In the genomic region with DNA sequence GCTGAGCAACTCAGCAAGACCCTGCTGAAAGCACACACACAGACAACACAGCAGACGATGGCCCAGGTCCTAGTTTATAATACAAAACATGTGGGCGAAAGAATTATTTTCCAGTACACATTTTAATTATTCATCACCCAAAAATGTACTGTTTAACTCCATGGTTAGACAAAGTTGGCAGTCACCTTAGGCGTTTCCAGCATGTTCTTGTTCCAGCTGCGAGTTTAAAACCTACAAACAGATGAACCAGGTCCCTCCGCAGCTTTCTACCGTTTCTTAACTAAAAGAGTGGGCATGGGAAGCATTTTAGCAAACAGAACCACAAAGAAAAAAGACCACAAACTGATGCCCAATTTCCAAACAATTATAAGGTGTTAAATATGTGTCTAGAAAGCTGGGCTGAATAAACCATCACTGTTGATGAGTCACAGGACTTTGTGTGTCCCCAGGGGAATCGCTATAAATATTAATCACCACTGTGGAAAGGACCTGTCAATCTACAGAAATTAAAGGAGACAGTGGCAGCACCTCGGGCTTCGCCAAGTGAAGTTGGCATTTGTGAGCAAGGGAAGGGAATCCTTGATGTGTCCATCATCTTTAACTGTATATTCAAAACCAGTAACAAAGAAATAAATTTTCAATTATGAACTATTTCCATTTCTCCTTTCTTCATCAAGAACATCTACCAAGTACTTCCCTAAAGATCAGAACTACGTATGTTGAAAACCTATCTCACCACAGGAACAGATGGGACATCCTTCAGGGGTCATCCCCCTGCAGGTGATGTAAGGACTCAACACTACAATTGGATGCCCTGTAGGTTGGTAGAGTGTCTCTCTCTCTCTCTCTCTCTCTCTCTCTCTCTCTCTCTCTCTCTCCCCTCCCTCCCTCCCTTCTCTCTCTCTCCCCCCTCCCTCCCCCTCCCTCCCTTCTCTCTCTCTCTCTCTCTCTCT, we compare ENCODE assay signal across 18 mouse cellular contexts. TPM values are rescaled to one million over a fixed set of nuclear protein-coding genes. Genes with fewer than 3 reads are reported as not detected.
DNase-seq lines count a peak whose midpoint lies in the region; ATAC-seq and TF ChIP-seq lines count a peak whose summit lies in the region.
"Had no signal": no experiment of that assay in that cellular context is flagged by ENCODE, and none has a peak within 500 bp of the region (broad histone marks: within the 10 kb centered on the region; RNA-seq: fewer than 3 reads in every experiment).

No protein-coding gene starts in this region.

- DNase-seq in embryonic facial prominence, embryonic 14.5 days (ENCODE audit: low spot score), result peak; percentile 77
- no peak for DNase-seq in embryonic facial prominence, embryonic 10.5 days (ENCODE audit: low spot score)
- DNase-seq in limb, embryonic 14.5 days (ENCODE audit: low spot score), result peak; percentile 40
- DNase-seq in limb, embryonic 10.5 days (ENCODE audit: low spot score), result no peak
- peak; percentile 83 for DNase-seq in fibroblast of lung, adult 2 months (ENCODE audit: low read depth)
- DNase-seq in stomach, postnatal 0 days (ENCODE audit: low spot score), result no peak
- DNase-seq in cerebellum, adult 9-10 months, result no peak
- DNase-seq in T-cell, adult 2 months (ENCODE audit: low spot score), result no peak
- DNase-seq: adrenal gland, adult 8-10 months; cerebellum, adult 2 months; embryo, embryonic 11 days; gastrocnemius, postnatal 36 days; lung, postnatal 14 days; right cerebral cortex, postnatal 4 days; thymus, adult 2 months had no signal

- no peak for TF ChIP-seq POLR2A in limb, embryonic 14.5 days (IDR thresholded peaks at IDR 0.05; ENCODE audit: borderline replicate concordance, extremely low read depth, insufficient read depth, insufficient read length)

- no peak overlapping the region for H3K27ac ChIP-seq in embryonic facial prominence, embryonic 14.5 days (replicated peaks; ENCODE audit: low read depth, low read length)
- H3K27ac ChIP-seq in embryonic facial prominence, embryonic 10.5 days (replicated peaks), result no peak overlapping the region
- no peak overlapping the region for H3K27ac ChIP-seq in limb, embryonic 14.5 days (replicated peaks; ENCODE audit: low read depth, low read length)
- H3K27ac ChIP-seq in limb, embryonic 10.5 days, result no peak overlapping the region
- H3K27ac ChIP-seq in stomach, postnatal 0 days (replicated peaks), result 0 out of 2 replicates have a peak overlapping the region, but pooled peaks have one; percentile 13
- H3K27ac ChIP-seq: heart, embryonic 13.5 days; hindbrain, embryonic 15.5 days; liver, embryonic 15.5 days had no signal

- no peak for TF ChIP-seq CTCF in stomach, postnatal 0 days (IDR thresholded peaks at IDR 0.05; ENCODE audit: low read depth)

- no peak for ATAC-seq in embryonic facial prominence, embryonic 14.5 days (ENCODE audit: low read depth)
- no peak for ATAC-seq in limb, embryonic 14.5 days (ENCODE audit: low FRiP score, low read depth)
- ATAC-seq in stomach, postnatal 0 days (ENCODE audit: low FRiP score, low TSS enrichment), result no peak

- peaks cover 25% of the 10 kb centered on the region for H3K4me1 ChIP-seq in embryonic facial prominence, embryonic 14.5 days (ENCODE audit: control insufficient read depth, insufficient read depth, low read length)
- peaks cover 15% of the 10 kb centered on the region for H3K4me1 ChIP-seq in embryonic facial prominence, embryonic 10.5 days
- H3K4me1 ChIP-seq in limb, embryonic 14.5 days (ENCODE audit: control insufficient read depth, insufficient read depth, low read length), result peaks cover 14% of the 10 kb centered on the region
- peaks cover 16% of the 10 kb centered on the region for H3K4me1 ChIP-seq in limb, embryonic 10.5 days
- H3K4me1 ChIP-seq in stomach, postnatal 0 days (replicated peaks; ENCODE audit: control insufficient read depth, insufficient read depth), result peaks cover 13% of the 10 kb centered on the region
- H3K4me1 ChIP-seq: hindbrain, embryonic 15.5 days had no signal

- no peak overlapping the region for H3K4me2 ChIP-seq in embryonic facial prominence, embryonic 14.5 days (ENCODE audit: low read depth, low read length)
- no peak overlapping the region for H3K4me2 ChIP-seq in limb, embryonic 14.5 days (replicated peaks; ENCODE audit: low read depth, low read length, severe bottlenecking)
- H3K4me2 ChIP-seq in stomach, postnatal 0 days (replicated peaks; ENCODE audit: low read depth), result no peak overlapping the region
- H3K4me2 ChIP-seq: heart, embryonic 13.5 days; hindbrain, embryonic 15.5 days; liver, embryonic 15.5 days had no signal

- WGBS in embryonic facial prominence, embryonic 14.5 days, result 63% methylated on average over 10 of the region's 10 CpGs
- 90% methylated on average over 10 of the region's 10 CpGs for WGBS in embryonic facial prominence, embryonic 10.5 days
- WGBS in limb, embryonic 14.5 days, result 64% methylated on average over 10 of the region's 10 CpGs
- 92% methylated on average over 10 of the region's 10 CpGs for WGBS in limb, embryonic 10.5 days
- WGBS in stomach, postnatal 0 days, result 66% methylated on average over 10 of the region's 10 CpGs

- no peak for TF ChIP-seq EP300 in stomach, postnatal 0 days (optimal IDR thresholded peaks at IDR 0.05)

- H3K9ac ChIP-seq in embryonic facial prominence, embryonic 14.5 days (ENCODE audit: low read depth, low read length), result no peak overlapping the region
- no peak overlapping the region for H3K9ac ChIP-seq in limb, embryonic 14.5 days (ENCODE audit: low read depth, low read length, severe bottlenecking)
- H3K9ac ChIP-seq in stomach, postnatal 0 days (ENCODE audit: low read length), result no peak overlapping the region
- H3K9ac ChIP-seq: heart, embryonic 13.5 days; hindbrain, embryonic 15.5 days; liver, embryonic 15.5 days had no signal

- H3K9me3 ChIP-seq in embryonic facial prominence, embryonic 14.5 days (ENCODE audit: control insufficient read depth, low read length), result 0 out of 2 replicates have a peak, but pooled peaks cover 3% of the 10 kb centered on the region
- H3K9me3 ChIP-seq in embryonic facial prominence, embryonic 10.5 days, result no peaks in the 10 kb centered on the region
- no peaks in the 10 kb centered on the region for H3K9me3 ChIP-seq in limb, embryonic 14.5 days (ENCODE audit: control insufficient read depth, low read length)
- no peaks in the 10 kb centered on the region for H3K9me3 ChIP-seq in limb, embryonic 10.5 days (replicated peaks)
- H3K9me3 ChIP-seq in stomach, postnatal 0 days (ENCODE audit: control insufficient read depth, low read length), result no peaks in the 10 kb centered on the region
- H3K9me3 ChIP-seq: heart, embryonic 13.5 days; hindbrain, embryonic 15.5 days; liver, embryonic 15.5 days had no signal

- no peaks in the 10 kb centered on the region for H3K27me3 ChIP-seq in embryonic facial prominence, embryonic 14.5 days (replicated peaks; ENCODE audit: control insufficient read depth, insufficient read depth, low read length)
- H3K27me3 ChIP-seq in embryonic facial prominence, embryonic 10.5 days (replicated peaks; ENCODE audit: low read depth, poor library complexity, severe bottlenecking), result no peaks in the 10 kb centered on the region
- H3K27me3 ChIP-seq in limb, embryonic 14.5 days (ENCODE audit: control insufficient read depth, insufficient read depth, low read length), result no peaks in the 10 kb centered on the region
- no peaks in the 10 kb centered on the region for H3K27me3 ChIP-seq in limb, embryonic 10.5 days (ENCODE audit: low read depth, poor library complexity, severe bottlenecking)
- H3K27me3 ChIP-seq in stomach, postnatal 0 days (ENCODE audit: control insufficient read depth, insufficient read depth, low read length), result no peaks in the 10 kb centered on the region
- H3K27me3 ChIP-seq: heart, embryonic 13.5 days; hindbrain, embryonic 15.5 days; liver, embryonic 15.5 days had no signal

- H3K36me3 ChIP-seq in embryonic facial prominence, embryonic 14.5 days (ENCODE audit: control insufficient read depth, insufficient read depth, low read length), result no peaks in the 10 kb centered on the region
- no peaks in the 10 kb centered on the region for H3K36me3 ChIP-seq in embryonic facial prominence, embryonic 10.5 days (replicated peaks)
- no peaks in the 10 kb centered on the region for H3K36me3 ChIP-seq in limb, embryonic 14.5 days (ENCODE audit: control insufficient read depth, insufficient read depth, low read length)
- H3K36me3 ChIP-seq in limb, embryonic 10.5 days, result 0 out of 2 replicates have a peak, but pooled peaks cover 2% of the 10 kb centered on the region
- H3K36me3 ChIP-seq in stomach, postnatal 0 days (ENCODE audit: control insufficient read depth, insufficient read depth, low read length), result no peaks in the 10 kb centered on the region
- H3K36me3 ChIP-seq: heart, embryonic 13.5 days; hindbrain, embryonic 15.5 days; liver, embryonic 15.5 days had no signal

- no peak overlapping the region for H3K4me3 ChIP-seq in embryonic facial prominence, embryonic 14.5 days (ENCODE audit: low read depth, low read length)
- H3K4me3 ChIP-seq in embryonic facial prominence, embryonic 10.5 days, result no peak overlapping the region
- no peak overlapping the region for H3K4me3 ChIP-seq in limb, embryonic 14.5 days (replicated peaks; ENCODE audit: low read length)
- H3K4me3 ChIP-seq in limb, embryonic 10.5 days, result no peak overlapping the region
- H3K4me3 ChIP-seq in stomach, postnatal 0 days (ENCODE audit: low read depth, low read length), result no peak overlapping the region
- H3K4me3 ChIP-seq: heart, embryonic 13.5 days; hindbrain, embryonic 15.5 days; liver, embryonic 15.5 days had no signal

RNA-seq across cellular contexts. Expression of a gene that starts 23.1 kb away (rescaled TPM):
- polyA plus RNA-seq in embryonic facial prominence, embryonic 14.5 days (2014; fragmentation: Nextera tagmentation; extraction: Ambion mirVana), result 25.9 and 29.2 TPM in 2 replicates
- 25.5 and 26.1 TPM in 2 replicates for polyA plus RNA-seq in embryonic facial prominence, embryonic 10.5 days (2016; fragmentation: Nextera tagmentation; extraction: Ambion mirVana)
- 23.3 and 25.1 TPM in 2 replicates for polyA plus RNA-seq in limb, embryonic 14.5 days (2012; rRNA removed)
- polyA plus RNA-seq in limb, embryonic 14.5 days (2014; fragmentation: Nextera tagmentation; extraction: Ambion mirVana), result 28.2 and 29.3 TPM in 2 replicates
- 39.1 and 43.8 TPM in 2 replicates for polyA plus RNA-seq in limb, embryonic 10.5 days (2016; fragmentation: Nextera tagmentation; extraction: Ambion mirVana)
- polyA plus RNA-seq in stomach, postnatal 0 days (2015; fragmentation: Nextera tagmentation; extraction: Ambion mirVana), result 18.8 TPM in 2 replicates

RNA-seq across cellular contexts. Expression of a gene that starts 54.5 kb away (rescaled TPM):
- polyA plus RNA-seq in embryonic facial prominence, embryonic 14.5 days (2014; fragmentation: Nextera tagmentation; extraction: Ambion mirVana), result 16.7 and 19.8 TPM in 2 replicates
- polyA plus RNA-seq in embryonic facial prominence, embryonic 10.5 days (2016; fragmentation: Nextera tagmentation; extraction: Ambion mirVana), result 19.9 and 21.6 TPM in 2 replicates
- polyA plus RNA-seq in limb, embryonic 14.5 days (2012; rRNA removed), result 16.2 and 17.2 TPM in 2 replicates
- 20.4 and 22.0 TPM in 2 replicates for polyA plus RNA-seq in limb, embryonic 14.5 days (2014; fragmentation: Nextera tagmentation; extraction: Ambion mirVana)
- polyA plus RNA-seq in limb, embryonic 10.5 days (2016; fragmentation: Nextera tagmentation; extraction: Ambion mirVana), result 20.7 and 22.8 TPM in 2 replicates
- polyA plus RNA-seq in stomach, postnatal 0 days (2015; fragmentation: Nextera tagmentation; extraction: Ambion mirVana), result 9.7 TPM in 2 replicates

Comparison
In these comparisons a context has a peak if more than half of its experiments do, and no peak if none do; other contexts are left out.
1. DNase-seq: peak in embryonic facial prominence, embryonic 14.5 days (single experiment), limb, embryonic 14.5 days (single experiment) and fibroblast of lung, adult 2 months (single experiment); none in embryonic facial prominence, embryonic 10.5 days (single experiment), limb, embryonic 10.5 days (single experiment), stomach, postnatal 0 days (single experiment), cerebellum, adult 9-10 months (single experiment) and T-cell, adult 2 months (single experiment).